Mouse (Mus musculus) E14TG2a.4 (cell line): ENCODE data around the gene Cenpj.

Experiments
- CTCF ChIP-seq: conservative IDR thresholded peaks from 2 replicates; pipeline ENCODE4 v1.5.1; 2014; ENCODE audit warnings: low read length
- POU5F1 ChIP-seq: IDR thresholded peaks from 2 replicates; pipeline ENCODE4 v1.6.1; 2014; ENCODE audit warnings: low read length, borderline replicate concordance

GRCm38 (mm10) chr14:56514775-56515174 is 60.5 kb downstream of the Cenpj start:
- TF ChIP-seq CTCF (no peak), POU5F1 (no peak)
